Mouse (Mus musculus) thymus, postnatal 14 days (tissue): ENCODE measurements at regions not wholly inside any gene's neighbourhood (a gene's known extent, or its start where the extent isn't known, plus 50 kb on each side); places are given as distances from the start of the nearest gene placed in this dataset.

Experiments
- DNase-seq: peaks from one replicate; pipeline ENCODE4 v3.0.0; 2021

GRCm38 (mm10) chr3:127970891-127971290 lies 74.8 kb upstream of the Fam241a start:
- DNase-seq = peak; percentile 55

- DNase-seq = no peak
Measured at GRCm38 (mm10) chr3:127967170-127967569, 71.0 kb upstream of the Fam241a start.

- no peak for DNase-seq
Measured at GRCm38 (mm10) chr3:127966214-127966613, 70.1 kb upstream of the Fam241a start.

- no peak for DNase-seq
Measured at GRCm38 (mm10) chr3:127958919-127959684, 63.0 kb upstream of the Fam241a start.

- DNase-seq = no peak
Measured at GRCm38 (mm10) chr3:127954856-127955255, 58.7 kb upstream of the Fam241a start.

GRCm38 (mm10) chr3:127953610-127954009 lies 57.5 kb upstream of the Fam241a start:
- DNase-seq = no peak

GRCm38 (mm10) chr3:127948898-127949620 lies 52.9 kb upstream of the Fam241a start:
- peak; percentile 56 for DNase-seq

GRCm38 (mm10) chr3:127948326-127948725 lies 52.2 kb upstream of the Fam241a start:
- no peak for DNase-seq
